Mouse (Mus musculus): ENCODE data around the gene Akap6. TPM values are rescaled to one million over a fixed set of nuclear protein-coding genes. Genes with fewer than 3 reads are reported as not detected.
"Not testable (repeated sequence)": the region's sequence is repeated elsewhere in the genome, so short reads cannot be mapped to it uniquely, and the experiment has no call there.

Akap6 gene
- total RNA-seq, 2 experiments from 2014 or later = 97.4 to 99.6 TPM

GRCm38 (mm10) chr12:52711382-52711781 lies 12.2 kb downstream of the Akap6 start:
- intact Hi-C loops (cut with DNase I) = loop anchor here (5.0 kb wide), 1 partner anchor 81 kb away; no protein-coding TSS in a partner anchor

GRCm38 (mm10) chr12:52711857-52712640 lies 12.9 kb downstream of the Akap6 start:
- intact Hi-C loops (cut with DNase I) = loop anchor here (5.0 kb wide), 1 partner anchor 80 kb away; no protein-coding TSS in a partner anchor
- DNase-seq = peak; percentile 5 to 6

More at GRCm38 (mm10) chr12:52711382-52711781, 12.2 kb downstream of the Akap6 start:
- DNase-seq = no peak

GRCm38 (mm10) chr12:52718392-52718791 lies 19.2 kb downstream of the Akap6 start:
- intact Hi-C loops (cut with DNase I) = no loop called here
- no peak for DNase-seq

- intact Hi-C loops (cut with DNase I) = no loop called here
- no peak for DNase-seq
These were observed 20.0 kb downstream of the Akap6 start for GRCm38 (mm10) chr12:52719232-52719631.

- intact Hi-C loops (cut with DNase I) = no loop called here
- no peak for DNase-seq
These were observed 20.5 kb downstream of the Akap6 start for GRCm38 (mm10) chr12:52719681-52720080.

GRCm38 (mm10) chr12:52724039-52724615 lies 24.9 kb downstream of the Akap6 start:
- intact Hi-C loops (cut with DNase I); DNase-seq: not testable (repeated sequence)

GRCm38 (mm10) chr12:52726434-52727231 lies 27.4 kb downstream of the Akap6 start:
- intact Hi-C loops (cut with DNase I) = no loop called here
- no peak for DNase-seq

GRCm38 (mm10) chr12:52729396-52729795 lies 30.2 kb downstream of the Akap6 start:
- DNase-seq = no peak
- intact Hi-C loops (cut with DNase I) = no loop called here

- DNase-seq; intact Hi-C loops (cut with DNase I): not testable (repeated sequence)
These were observed 36.0 kb downstream of the Akap6 start for GRCm38 (mm10) chr12:52735161-52735560.

- DNase-seq = no peak
- intact Hi-C loops (cut with DNase I) = no loop called here
These were observed 38.0 kb downstream of the Akap6 start for GRCm38 (mm10) chr12:52737151-52737550.

- DNase-seq = no peak
- intact Hi-C loops (cut with DNase I) = no loop called here
These were observed 40.1 kb downstream of the Akap6 start for GRCm38 (mm10) chr12:52739326-52739725.

- intact Hi-C loops (cut with DNase I) = no loop called here
These were observed 42.6 kb downstream of the Akap6 start for GRCm38 (mm10) chr12:52741801-52742200.

GRCm38 (mm10) chr12:52750006-52750405 lies 50.8 kb downstream of the Akap6 start:
- DNase-seq = no peak
- intact Hi-C loops (cut with DNase I) = no loop called here

More at GRCm38 (mm10) chr12:52741801-52742200, 42.6 kb downstream of the Akap6 start:
- no peak for DNase-seq

- intact Hi-C loops (cut with DNase I) = no loop called here
- no peak for DNase-seq
These were observed 56.5 kb downstream of the Akap6 start for GRCm38 (mm10) chr12:52755649-52756048.

- intact Hi-C loops (cut with DNase I) = no loop called here
- DNase-seq = no peak
These were observed 58.7 kb downstream of the Akap6 start for GRCm38 (mm10) chr12:52757881-52758280.

- no peak for DNase-seq
- intact Hi-C loops (cut with DNase I) = no loop called here
These were observed 64.9 kb downstream of the Akap6 start for GRCm38 (mm10) chr12:52764046-52764445.

GRCm38 (mm10) chr12:52764810-52765209 lies 65.6 kb downstream of the Akap6 start:
- intact Hi-C loops (cut with DNase I) = no loop called here
- DNase-seq = no peak

GRCm38 (mm10) chr12:52769561-52769960 lies 70.4 kb downstream of the Akap6 start:
- intact Hi-C loops (cut with DNase I) = no loop called here
- DNase-seq = no peak

GRCm38 (mm10) chr12:52771931-52772330 lies 72.7 kb downstream of the Akap6 start:
- intact Hi-C loops (cut with DNase I) = no loop called here
- DNase-seq = no peak

GRCm38 (mm10) chr12:52772494-52773280 lies 73.5 kb downstream of the Akap6 start:
- no peak for DNase-seq
- intact Hi-C loops (cut with DNase I) = no loop called here
